Mouse (Mus musculus): ENCODE results near the gene Prkag2.

DNA sequence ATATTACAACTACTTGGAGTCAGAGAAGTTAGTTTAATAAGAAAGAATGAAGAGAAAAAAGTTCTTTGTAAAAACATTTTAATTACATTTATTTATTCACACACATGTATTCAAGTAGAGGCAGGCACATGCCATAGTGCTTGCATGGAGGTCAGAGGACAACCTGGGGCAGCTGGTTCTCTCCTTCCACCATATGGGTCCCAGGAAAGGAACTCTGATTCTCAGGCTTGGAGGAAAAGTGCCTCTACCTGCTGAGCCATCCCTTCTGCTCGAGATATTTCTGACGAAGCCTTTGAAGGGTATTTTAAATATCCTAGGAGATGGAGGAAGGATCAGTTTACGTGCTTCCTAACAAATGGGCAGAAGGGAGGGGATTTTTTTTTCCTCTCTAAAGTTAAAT lies 277.7 kb downstream of the Prkag2 start:
- no peak for TF ChIP-seq CTCF (IDR thresholded peaks at IDR 0.05; ENCODE audit: low read depth)
- no peak for TF ChIP-seq EP300 (IDR thresholded peaks at IDR 0.05; ENCODE audit: low read depth)
